Mouse (Mus musculus) limb, embryonic 15.5 days (tissue): ENCODE results near the gene Mrpl38. TPM values are rescaled to one million over a fixed set of nuclear protein-coding genes. Genes with fewer than 3 reads are reported as not detected.
A peak's percentile ranks its signal among the peaks of the same experiment; 100 is the strongest.

Experiments used
- ATAC-seq: fragments of 200-750 bp; cut with Nextera tagmentation; 2 replicates; pipeline ENCODE4 v1.8.0; 2017; ENCODE audit warnings: low read depth, moderate TSS enrichment; ENCODE audit not compliant: insufficient number of reproducible peaks, low FRiP score, low TSS enrichment
- H3K27ac ChIP-seq: fragments of 300-500 bp; sonication (generic); 2 replicates; pipeline ENCODE4 v1.5.1; 2015; ENCODE audit warnings: moderate library complexity, mild to moderate bottlenecking, inconsistent platforms
- H3K27me3 ChIP-seq: fragments of 300-500 bp; sonication (generic); 2 replicates; pipeline ENCODE4 v1.6.1; 2015; ENCODE audit warnings: inconsistent platforms
- H3K36me3 ChIP-seq: fragments of 300-500 bp; sonication (generic); 2 replicates; pipeline ENCODE4 v1.6.1; 2015; ENCODE audit warnings: inconsistent platforms
- H3K4me1 ChIP-seq: fragments of 300-500 bp; sonication (generic); 2 replicates; pipeline ENCODE4 v1.6.1; 2015; ENCODE audit warnings: inconsistent platforms
- H3K4me2 ChIP-seq: fragments of 300-500 bp; sonication (generic); 2 replicates; pipeline ENCODE4 v1.6.1; 2015; ENCODE audit warnings: mild to moderate bottlenecking, inconsistent platforms
- H3K4me3 ChIP-seq: fragments of 300-500 bp; sonication (generic); 2 replicates; pipeline ENCODE4 v1.5.1; 2015; ENCODE audit warnings: mild to moderate bottlenecking, inconsistent platforms
- H3K9ac ChIP-seq: fragments of 300-500 bp; sonication (generic); 2 replicates; pipeline ENCODE4 v1.6.1; 2015; ENCODE audit warnings: inconsistent platforms
- H3K9me3 ChIP-seq: fragments of 300-500 bp; sonication (generic); 2 replicates; pipeline ENCODE4 v1.6.1; 2016; ENCODE audit warnings: inconsistent platforms
- WGBS: fragments of 180-500 bp; shearing (Covaris S2); methylation state at CpG from one replicate; pipeline ENCODE4 v1.1.7; 2015; 5-methylcytosine and 5-hydroxymethylcytosine counted together
- polyA plus RNA-seq: library from polyadenylated mRNA; unstranded; fragments of >200 nt; fragmentation: Nextera tagmentation; extraction: Ambion mirVana; gene quantifications from 2 replicates; pipeline ENCODE4 v1.2.1, GENCODE M21; 2015

Mrpl38 gene
- polyA plus RNA-seq, 1 experiment from 2014 or later, result 83.9 TPM

DNA sequence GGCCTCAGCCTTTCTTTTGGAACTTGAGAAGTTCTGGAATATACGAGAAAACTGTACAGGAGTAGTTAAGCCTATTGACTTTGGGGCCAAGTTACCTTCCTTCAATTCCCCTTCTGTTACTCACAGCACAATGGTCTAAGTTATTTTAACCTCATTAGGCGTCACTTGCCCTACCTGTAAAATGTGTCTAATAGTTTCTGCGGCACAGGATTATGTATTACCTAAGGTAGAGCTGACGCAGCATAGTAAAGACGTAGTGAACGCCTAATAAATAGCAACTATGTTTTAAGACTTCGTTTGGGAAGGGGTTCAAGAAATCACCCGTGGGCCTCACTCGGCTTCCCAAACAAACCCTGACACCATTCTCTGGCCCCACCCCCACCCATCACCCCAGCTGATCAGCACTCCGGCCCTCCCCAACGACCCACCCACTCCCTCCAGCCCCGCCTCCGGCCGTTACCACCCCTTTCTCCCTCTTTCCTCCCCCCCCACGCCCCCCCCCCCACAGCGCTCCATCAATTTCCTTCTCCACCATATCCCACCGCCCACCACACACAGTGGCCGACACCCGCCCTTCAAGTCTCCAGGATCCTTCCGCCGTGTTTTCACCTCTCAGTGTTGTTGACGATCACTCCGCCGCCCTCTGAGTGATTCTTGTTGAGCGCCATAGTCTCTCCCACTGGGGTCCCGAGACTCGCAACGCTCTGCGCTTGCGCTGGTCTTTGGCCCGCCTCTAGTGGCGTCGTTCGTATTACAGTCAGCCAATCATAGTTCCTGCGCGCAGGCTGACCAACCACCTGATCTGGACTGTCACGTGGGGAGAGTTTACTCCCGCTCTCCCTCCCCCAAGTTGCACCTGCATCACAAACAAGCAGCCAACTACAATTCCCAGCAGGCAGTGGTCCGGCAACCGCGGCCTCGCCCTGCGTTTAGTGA lies 52.1 kb downstream of the Mrpl38 start, which contains the start of gene Wbp2:
Gene Wbp2 (minus strand): TSS at position 738 of the 936 bp plus-strand sequence.
- Histone ChIP-seq H3K36me3 (peaks cover 25% of the 10 kb centered on the region), H3K4me1 (peaks cover 24% of the 10 kb centered on the region), H3K9ac (peak within 1 kb of the TSS; percentile 37), H3K27ac (peak within 1 kb of the TSS; percentile 84), H3K27me3 (no peaks in the 10 kb centered on the region), H3K4me3 (peak within 1 kb of the TSS; percentile 52), H3K4me2 (peak within 1 kb of the TSS; percentile 60), H3K9me3 (no peaks in the 10 kb centered on the region)
- WGBS, result 3% methylated on average over 36 of the region's 43 CpGs
- ATAC-seq, result peak; percentile 94

- 82% methylated on average over 6 of the region's 6 CpGs for WGBS
- Histone ChIP-seq H3K4me2 (no peak overlapping the region), H3K27me3 (no peaks in the 10 kb centered on the region), H3K4me1 (peaks cover 24% of the 10 kb centered on the region), H3K9me3 (no peaks in the 10 kb centered on the region), H3K27ac (0 out of 2 replicates have a peak overlapping the region, but pooled peaks have one; percentile 2), H3K9ac (no peak overlapping the region), H3K36me3 (peaks cover 48% of the 10 kb centered on the region), H3K4me3 (no peak overlapping the region)
- ATAC-seq, result no peak
Observed at GRCm38 (mm10) chr11:116084166-116084565, 54.5 kb downstream of the Mrpl38 start.

DNA sequence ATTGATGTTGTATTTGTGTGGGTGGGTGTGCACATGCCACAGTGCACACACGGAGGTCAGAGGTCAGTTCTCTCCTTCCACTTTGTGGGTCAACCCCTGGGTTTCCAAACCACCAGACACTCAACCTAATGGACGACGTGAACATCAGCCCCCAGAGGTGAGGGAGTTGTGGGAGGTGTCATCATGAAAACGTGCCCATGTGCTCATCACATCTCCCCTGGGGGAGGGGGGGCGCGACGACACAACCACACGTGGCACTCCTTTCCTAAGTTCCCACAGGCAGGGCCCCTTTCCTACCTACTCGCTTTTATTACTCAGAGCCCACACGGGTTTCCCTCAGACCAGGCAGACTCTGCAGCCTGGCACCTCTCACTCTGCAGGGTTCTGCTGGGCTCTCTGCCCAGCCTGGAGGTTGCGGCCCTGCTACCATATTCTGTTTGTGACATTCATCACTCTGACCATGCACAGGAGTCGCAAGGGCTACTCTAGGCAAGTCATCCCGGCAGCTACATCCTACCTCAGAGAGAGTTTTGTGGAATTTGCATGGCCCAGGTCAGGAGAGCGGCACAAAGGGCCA lies 55.5 kb downstream of the Mrpl38 start:
- H3K27me3 ChIP-seq, result no peaks in the 10 kb centered on the region
- WGBS, result 87% methylated on average over 14 of the region's 14 CpGs
- no peak overlapping the region for H3K4me2 ChIP-seq
- no peak for ATAC-seq
- no peak overlapping the region for H3K9ac ChIP-seq
- H3K4me1 ChIP-seq, result peaks cover 30% of the 10 kb centered on the region
- no peak overlapping the region for H3K4me3 ChIP-seq
- peaks cover 52% of the 10 kb centered on the region for H3K36me3 ChIP-seq
- H3K27ac ChIP-seq, result no peak overlapping the region
- no peaks in the 10 kb centered on the region for H3K9me3 ChIP-seq

Other genes starting within 250 kb of the Mrpl38 start
- 19.6 and 27.4 TPM in 2 replicates for gene Smim5, start 238.9 kb downstream of the Mrpl38 start, polyA plus RNA-seq
- 1.0 and 1.7 TPM in 2 replicates for gene Smim6, start 226.9 kb downstream of the Mrpl38 start, polyA plus RNA-seq
- 31.3 and 36.1 TPM in 2 replicates for gene Sap30bp, start 205.6 kb downstream of the Mrpl38 start, polyA plus RNA-seq
- 17.0 and 17.6 TPM in 2 replicates for gene Recql5, start 205.4 kb downstream of the Mrpl38 start, polyA plus RNA-seq
- 14.7 and 15.7 TPM in 2 replicates for gene Itgb4, start 164.2 kb downstream of the Mrpl38 start, polyA plus RNA-seq
- gene Galk1, start 126.1 kb downstream of the Mrpl38 start, polyA plus RNA-seq, result 174 and 194 TPM in 2 replicates
- gene H3f3b, start 110.9 kb downstream of the Mrpl38 start, polyA plus RNA-seq, result 1,660 and 1,740 TPM in 2 replicates
- 34.7 and 35.1 TPM in 2 replicates for gene Unk, start 108.5 kb downstream of the Mrpl38 start, polyA plus RNA-seq
- gene Unc13d, start 60.9 kb downstream of the Mrpl38 start, polyA plus RNA-seq, result 6.5 and 8.8 TPM in 2 replicates
- 61.6 and 75.5 TPM in 2 replicates for gene Wbp2, start 51.9 kb downstream of the Mrpl38 start, polyA plus RNA-seq
- gene Trim47, start 11.7 kb downstream of the Mrpl38 start, polyA plus RNA-seq, result 31.2 and 42.4 TPM in 2 replicates
- gene Trim65, start 7.7 kb downstream of the Mrpl38 start, polyA plus RNA-seq, result 4.1 and 4.5 TPM in 2 replicates
- 36.4 and 38.3 TPM in 2 replicates for gene Fbf1, start 29.3 kb upstream of the Mrpl38 start, polyA plus RNA-seq
- 80.8 and 86.6 TPM in 2 replicates for gene Ten1, start 60.0 kb upstream of the Mrpl38 start, polyA plus RNA-seq
- gene Acox1, start 60.2 kb upstream of the Mrpl38 start, polyA plus RNA-seq, result 31.3 and 32.0 TPM in 2 replicates
- gene Evpl, start 99.2 kb upstream of the Mrpl38 start, polyA plus RNA-seq, result 43.2 and 46.4 TPM in 2 replicates
- 108 and 109 TPM in 2 replicates for gene Srp68, start 135.3 kb upstream of the Mrpl38 start, polyA plus RNA-seq
- 0.41 and 0.62 TPM in 2 replicates for gene Galr2, start 142.1 kb upstream of the Mrpl38 start, polyA plus RNA-seq
- gene Exoc7, start 168.4 kb upstream of the Mrpl38 start, polyA plus RNA-seq, result 66.2 and 73.8 TPM in 2 replicates
- 0.15 and 0.19 TPM in 2 replicates for gene Foxj1, start 196.5 kb upstream of the Mrpl38 start, polyA plus RNA-seq